Mouse (Mus musculus) liver, postnatal 0 days (tissue): ENCODE measurements at regions not wholly inside any gene's neighbourhood (a gene's known extent, or its start where the extent isn't known, plus 50 kb on each side); places are given as distances from the start of the nearest gene placed in this dataset.

Experiments used
- CTCF ChIP-seq: sonication (generic); IDR thresholded peaks from 2 replicates; pipeline ENCODE4 v1.5.1; 2016; ENCODE audit warnings: antibody characterized with exemption, low read depth
- EP300 ChIP-seq: IDR thresholded peaks from 2 replicates; pipeline ENCODE4 v1.6.1; 2016; ENCODE audit warnings: antibody characterized with exemption, low read depth, mild to moderate bottlenecking

- TF ChIP-seq CTCF (no peak), EP300 (no peak)
Measured at GRCm38 (mm10) chr3:149721832-149722231, 731.5 kb upstream of the Adgrl2 start.
